Mouse (Mus musculus) B cell, adult 2 months (primary cell): Measurements from ENCODE around the gene Adgrg6.

Experiments
- DNase-seq, 2 experiments: peaks; one replicate each; pipeline ENCODE4 v3.0.0; 2022

Gene Adgrg6

GRCm38 (mm10) chr10:14365065-14365589, 180.3 kb downstream of the Adgrg6 start:
- no peak for DNase-seq

- DNase-seq = no peak
These were observed 182.2 kb downstream of the Adgrg6 start for GRCm38 (mm10) chr10:14363226-14363625.

GRCm38 (mm10) chr10:14358271-14358670, 187.2 kb downstream of the Adgrg6 start:
- DNase-seq = no peak
